Mouse (Mus musculus): ENCODE data around the gene D17H6S53E. TPM values are rescaled to one million over a fixed set of nuclear protein-coding genes. Genes with fewer than 3 reads are reported as not detected.

The D17H6S53E gene
- total RNA-seq, 2 experiments from 2014 or later, result 14.4 to 16.1 TPM

DNA sequence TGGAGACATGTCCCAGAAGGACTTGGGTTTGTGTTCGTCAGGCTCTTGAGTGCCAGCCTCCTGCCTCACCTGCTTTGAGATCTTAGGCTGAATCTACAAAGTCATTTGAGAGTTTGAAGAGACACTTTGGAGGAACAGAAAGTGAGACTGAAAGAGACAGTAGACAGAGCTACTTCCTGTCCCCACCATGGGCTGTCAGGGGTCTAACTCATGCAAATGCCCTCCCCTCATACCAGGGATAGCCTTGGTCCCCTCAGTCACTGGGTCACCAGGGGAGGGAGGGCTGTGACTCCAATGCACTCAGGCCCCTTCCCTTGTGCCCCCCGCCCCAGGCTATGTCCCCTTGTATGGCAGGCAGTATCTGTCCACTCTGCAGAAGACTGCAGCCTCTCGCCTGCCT is 47.2 kb downstream of the D17H6S53E start:
- DNase-seq, result no peak
- intact Hi-C loops (cut with DNase I; ENCODE audit: low total_unique reads), result no loop called here

DNA sequence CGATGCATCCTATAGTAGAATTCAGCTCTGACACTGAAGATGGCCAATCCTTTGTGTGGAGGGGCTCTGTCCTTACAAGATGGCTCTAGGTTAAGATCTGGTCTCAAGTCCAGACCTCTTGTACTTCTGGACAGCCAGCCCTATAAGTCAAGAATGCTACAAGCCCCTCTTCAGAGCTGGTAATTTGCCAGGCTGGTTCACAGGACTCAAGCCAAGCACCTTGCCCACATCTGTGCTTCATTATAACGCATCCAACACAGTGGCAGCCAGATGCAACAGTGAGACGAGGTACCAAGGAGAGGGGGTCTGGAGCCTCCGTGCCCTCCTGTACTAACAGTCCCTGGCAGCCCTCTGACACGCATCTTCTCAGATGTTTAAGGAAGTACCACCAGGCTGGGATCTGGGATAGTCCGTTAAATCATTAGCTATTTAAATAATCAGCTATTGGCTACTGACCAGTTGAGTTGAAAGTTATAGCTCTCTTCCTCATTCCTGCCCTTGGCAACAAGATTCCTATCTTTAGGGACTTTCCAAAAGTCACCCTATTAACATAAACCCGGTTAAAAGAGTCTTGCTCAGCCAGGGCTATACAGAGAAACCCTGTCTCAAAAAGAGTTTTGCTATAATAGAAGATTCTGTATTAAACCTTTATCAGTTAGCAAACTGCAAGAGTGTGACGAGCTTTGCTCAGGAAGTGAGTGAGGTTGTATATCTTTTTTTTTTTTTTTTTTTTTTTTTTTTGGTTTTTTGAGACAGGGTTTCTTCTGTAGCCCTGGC is 48.2 kb downstream of the D17H6S53E start:
- no peak for DNase-seq
- intact Hi-C loops (cut with DNase I; ENCODE audit: low total_unique reads), result no loop called here

DNA sequence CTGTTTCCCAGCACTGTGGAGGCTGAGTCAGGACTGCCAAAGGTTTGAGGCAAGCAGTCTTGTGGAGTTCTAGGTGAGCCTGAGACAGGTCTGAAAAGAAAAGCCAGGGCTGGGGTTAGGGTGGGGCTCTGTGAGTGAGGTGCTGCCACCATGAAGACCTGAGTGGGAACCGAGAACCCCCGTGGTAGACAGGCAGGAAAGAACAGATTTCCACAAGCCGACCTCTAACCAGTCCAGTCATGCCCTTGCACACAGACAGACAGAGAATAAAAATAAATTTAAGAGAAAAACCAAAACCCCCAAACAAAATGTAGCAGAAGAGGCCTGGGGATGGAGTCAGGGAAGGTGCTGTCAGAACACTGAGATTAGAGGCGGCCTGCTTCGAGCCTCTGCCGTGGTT is 49.2 kb downstream of the D17H6S53E start:
- no peak for DNase-seq
- intact Hi-C loops (cut with DNase I; ENCODE audit: low total_unique reads), result no loop called here

DNA sequence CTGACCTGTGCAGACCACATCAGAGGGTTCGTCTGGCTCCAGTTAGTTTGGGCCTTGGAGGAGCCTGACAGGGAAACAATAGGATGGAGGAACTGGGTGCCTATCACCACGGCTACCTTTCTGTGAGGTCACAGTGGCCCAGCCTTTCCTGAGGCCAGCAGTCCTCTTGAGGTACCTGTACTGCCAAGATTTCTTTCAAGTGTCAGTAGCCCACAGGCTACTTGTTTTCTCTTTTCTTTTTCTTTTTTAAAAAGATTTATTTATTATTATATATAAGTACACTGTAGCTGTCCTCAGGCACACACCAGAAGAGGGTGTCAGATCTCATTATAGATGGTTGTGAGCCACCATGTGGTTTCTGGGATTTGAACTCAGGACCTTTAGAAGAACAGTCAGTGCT is 49.8 kb downstream of the D17H6S53E start, which contains the start of gene Aif1:
Gene Aif1 (minus strand): TSS at position 101 of the 400 bp plus-strand sequence.
- intact Hi-C loops (cut with DNase I; ENCODE audit: low total_unique reads), result no loop called here

More for the DNA sequence above, 49.8 kb downstream of the D17H6S53E start, which contains the start of gene Aif1:
- no peak for DNase-seq

Other genes with a start within 250 kb of the D17H6S53E start
- 1 to 10 TPM; 3.4 to 5.1 TPM for gene Zbtb12, start 246.9 kb upstream of the D17H6S53E start, total RNA-seq (2021)
- not detected for gene Gm20547, start 244.3 kb upstream of the D17H6S53E start, total RNA-seq (2021)
- 1 to 10 TPM; 1.8 to 3.1 TPM for gene C2, start 228.1 kb upstream of the D17H6S53E start, total RNA-seq (2021)
- 10 to 100 TPM; 29.4 to 32.2 TPM for gene Ehmt2, start 227.9 kb upstream of the D17H6S53E start, total RNA-seq (2021)
- under 1 TPM in 1 of 2 experiments, not detected in 1; 0.09 TPM for gene Slc44a4, start 211.9 kb upstream of the D17H6S53E start, total RNA-seq (2021)
- gene Neu1, start 195.1 kb upstream of the D17H6S53E start, total RNA-seq (2021), result 1 to 10 TPM; 8.0 to 8.3 TPM
- 1 to 10 TPM; 2.6 to 5.9 TPM for gene Hspa1b, start 167.1 kb upstream of the D17H6S53E start, total RNA-seq (2021)
- gene Gm20481, start 156.5 kb upstream of the D17H6S53E start, total RNA-seq (2021), result not detected
- 1 to 10 TPM; 3.8 to 6.8 TPM for gene Hspa1a, start 154.2 kb upstream of the D17H6S53E start, total RNA-seq (2021)
- gene Hspa1l, start 153.7 kb upstream of the D17H6S53E start, total RNA-seq (2021), result 10 to 100 TPM; 11.6 to 14.8 TPM
- 10 to 100 TPM; 19.5 to 20.1 TPM for gene Lsm2, start 144.5 kb upstream of the D17H6S53E start, total RNA-seq (2021)
- gene Vars, start 125.4 kb upstream of the D17H6S53E start, total RNA-seq (2021), result 10 to 100 TPM; 26.8 to 29.2 TPM
- gene Vwa7, start 109.8 kb upstream of the D17H6S53E start, total RNA-seq (2021), result 1 to 10 TPM; 3.7 to 3.9 TPM
- gene Sapcd1, start 98.4 kb upstream of the D17H6S53E start, total RNA-seq (2021), result 1 to 10 TPM in 1 of 2 experiments, under 1 TPM in 1; 0.38 to 1.5 TPM
- under 1 TPM; 0.84 to 0.94 TPM for gene Msh5, start 79.6 kb upstream of the D17H6S53E start, total RNA-seq (2021)
- 10 to 100 TPM; 28.3 to 32.5 TPM for gene Clic1, start 76.4 kb upstream of the D17H6S53E start, total RNA-seq (2021)
- 10 to 100 TPM; 23.4 to 32.2 TPM for gene Ddah2, start 67.3 kb upstream of the D17H6S53E start, total RNA-seq (2021)
- gene Ly6g6c, start 61.0 kb upstream of the D17H6S53E start, total RNA-seq (2021), result not detected
- gene Mpig6b, start 60.2 kb upstream of the D17H6S53E start, total RNA-seq (2021), result not detected
- gene Ly6g6e, start 49.5 kb upstream of the D17H6S53E start, total RNA-seq (2021), result not detected
- gene Ly6g6d, start 48.3 kb upstream of the D17H6S53E start, total RNA-seq (2021), result under 1 TPM; 0.64 TPM
- gene Ly6g6f, start 40.8 kb upstream of the D17H6S53E start, total RNA-seq (2021), result not detected
- gene Abhd16a, start 37.1 kb upstream of the D17H6S53E start, total RNA-seq (2021), result 10 to 100 TPM; 52.8 to 58.5 TPM
- not detected for gene Ly6g5c, start 18.1 kb upstream of the D17H6S53E start, total RNA-seq (2021)
- under 1 TPM; 0.27 to 0.37 TPM for gene Ly6g5b, start 10.9 kb upstream of the D17H6S53E start, total RNA-seq (2021)
- gene Gpank1, start 4.9 kb upstream of the D17H6S53E start, total RNA-seq (2021), result 1 to 10 TPM; 7.0 to 7.9 TPM
- 100 to 1,000 TPM; 156 to 166 TPM for gene Csnk2b, start 4.3 kb upstream of the D17H6S53E start, total RNA-seq (2021)
- not detected for gene Apom, start 5.7 kb downstream of the D17H6S53E start, total RNA-seq (2021)
- 100 to 1,000 TPM; 193 to 200 TPM for gene Bag6, start 8.8 kb downstream of the D17H6S53E start, total RNA-seq (2021)
- 100 to 1,000 TPM; 102 to 118 TPM for gene Prrc2a, start 38.5 kb downstream of the D17H6S53E start, total RNA-seq (2021)
- gene Aif1, start 49.7 kb downstream of the D17H6S53E start, total RNA-seq (2021), result under 1 TPM; 0.71 to 0.90 TPM
- gene Lst1, start 62.1 kb downstream of the D17H6S53E start, total RNA-seq (2021), result 1 to 10 TPM; 1.5 to 2.8 TPM
- under 1 TPM in 1 of 2 experiments, not detected in 1; 0.31 TPM for gene Ltb, start 68.1 kb downstream of the D17H6S53E start, total RNA-seq (2021)
- gene Tnf, start 75.6 kb downstream of the D17H6S53E start, total RNA-seq (2021), result under 1 TPM; 0.24 to 0.68 TPM
- under 1 TPM; 0.42 to 0.78 TPM for gene Lta, start 79.0 kb downstream of the D17H6S53E start, total RNA-seq (2021)
- gene Gm16181, start 94.5 kb downstream of the D17H6S53E start, total RNA-seq (2021), result not detected
- gene Atp6v1g2, start 107.3 kb downstream of the D17H6S53E start, total RNA-seq (2021), result 1 to 10 TPM; 2.3 to 2.7 TPM
- gene Nfkbil1, start 109.4 kb downstream of the D17H6S53E start, total RNA-seq (2021), result 1 to 10 TPM; 7.6 to 7.9 TPM
- 100 to 1,000 TPM in 1 of 2 experiments, 10 to 100 TPM in 1; 85.3 to 103 TPM for gene Ddx39b, start 115.4 kb downstream of the D17H6S53E start, total RNA-seq (2021)
- gene H2-D1, start 136.4 kb downstream of the D17H6S53E start, total RNA-seq (2021), result 10 to 100 TPM; 34.3 to 40.7 TPM
- gene H2-Q1, start 194.0 kb downstream of the D17H6S53E start, total RNA-seq (2021), result under 1 TPM; 0.18 to 0.47 TPM
- gene H2-Q2, start 215.9 kb downstream of the D17H6S53E start, total RNA-seq (2021), result under 1 TPM; 0.33 to 0.58 TPM

Data from gastrocnemius, postnatal 14 days (tissue).